Mouse (Mus musculus): ENCODE results near the gene 0610030E20Rik.

0610030E20Rik gene

DNA sequence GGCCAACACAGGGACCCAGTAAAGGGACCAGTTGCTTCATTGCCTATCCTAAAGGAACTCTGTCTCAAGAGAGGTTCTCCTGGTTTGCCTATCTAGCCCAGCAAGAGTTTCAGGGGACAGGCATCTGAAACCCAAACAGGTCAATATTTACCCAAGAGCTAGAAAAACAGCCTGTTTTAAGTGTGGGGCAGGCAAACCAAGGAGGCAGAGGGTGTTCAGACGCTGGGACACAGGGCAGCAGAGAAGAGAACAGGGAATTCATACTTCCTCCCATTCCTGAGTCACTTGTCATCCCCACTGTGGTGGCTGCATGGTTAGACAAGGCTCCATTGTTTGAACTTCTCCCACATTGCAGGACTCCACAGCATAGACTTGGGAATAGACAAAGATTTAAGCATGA lies 24.5 kb downstream of the 0610030E20Rik start:
- peak; percentile 82 for DNase-seq

DNA sequence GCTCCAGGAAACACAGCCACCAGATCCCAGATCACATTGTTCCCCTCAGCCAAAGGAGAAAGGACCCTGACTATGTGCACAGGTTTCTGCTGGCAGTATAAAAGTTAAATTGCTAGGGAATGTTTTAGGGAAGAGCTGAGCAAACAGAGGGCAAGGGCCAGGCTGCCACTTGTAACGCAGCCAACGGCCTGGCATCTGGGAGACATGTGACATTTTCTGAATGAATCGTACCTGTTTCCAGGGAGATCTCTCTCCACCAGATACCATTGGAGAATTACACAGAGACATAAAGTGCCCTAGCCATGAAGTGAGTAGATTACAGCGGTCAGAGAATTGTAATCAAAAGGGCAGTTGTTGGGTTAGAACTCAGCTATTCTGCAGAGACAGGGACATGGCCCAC lies 26.1 kb downstream of the 0610030E20Rik start:
- DNase-seq, result peak; percentile 90

- DNase-seq, result peak; percentile 87
These were observed 27.1 kb downstream of the 0610030E20Rik start for GRCm38 (mm10) chr6:72374206-72374605.

DNA sequence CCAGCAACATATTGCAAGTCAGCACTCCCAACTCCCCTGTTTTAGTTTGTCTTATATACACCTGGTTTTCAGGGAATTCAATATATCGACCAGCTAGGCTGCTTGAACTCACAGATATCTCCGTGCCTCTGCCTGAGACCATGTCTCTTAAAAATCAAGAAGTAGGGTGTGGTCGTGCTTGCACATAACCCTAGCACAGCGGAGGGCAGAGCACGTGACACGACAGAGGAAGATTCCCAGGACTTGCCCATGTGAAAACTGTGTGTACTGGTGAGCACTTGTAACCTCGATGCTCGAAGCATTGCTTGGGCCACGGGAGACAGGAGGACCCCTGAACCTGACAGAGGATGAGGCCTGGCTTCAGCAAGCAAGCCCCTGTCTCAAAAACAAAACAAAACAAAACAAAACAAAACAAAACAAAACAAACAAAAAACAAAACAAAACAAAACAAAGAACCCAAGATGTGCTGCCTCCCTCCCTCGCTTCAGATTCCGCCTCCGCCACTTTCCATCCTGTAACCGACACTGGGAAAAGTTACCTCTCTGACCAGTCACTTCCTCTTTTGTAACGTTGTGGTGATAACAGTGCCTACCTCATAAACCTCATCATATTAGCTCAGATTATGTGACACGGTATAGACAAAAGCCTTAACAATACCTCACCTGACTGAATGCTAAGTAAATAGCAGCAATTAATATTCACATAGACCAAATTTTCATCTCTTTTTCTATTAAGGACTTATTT lies 27.9 kb downstream of the 0610030E20Rik start:
- peak; percentile 90 for DNase-seq

- no peak for DNase-seq
These were observed 31.6 kb downstream of the 0610030E20Rik start for GRCm38 (mm10) chr6:72378510-72379234.

DNA sequence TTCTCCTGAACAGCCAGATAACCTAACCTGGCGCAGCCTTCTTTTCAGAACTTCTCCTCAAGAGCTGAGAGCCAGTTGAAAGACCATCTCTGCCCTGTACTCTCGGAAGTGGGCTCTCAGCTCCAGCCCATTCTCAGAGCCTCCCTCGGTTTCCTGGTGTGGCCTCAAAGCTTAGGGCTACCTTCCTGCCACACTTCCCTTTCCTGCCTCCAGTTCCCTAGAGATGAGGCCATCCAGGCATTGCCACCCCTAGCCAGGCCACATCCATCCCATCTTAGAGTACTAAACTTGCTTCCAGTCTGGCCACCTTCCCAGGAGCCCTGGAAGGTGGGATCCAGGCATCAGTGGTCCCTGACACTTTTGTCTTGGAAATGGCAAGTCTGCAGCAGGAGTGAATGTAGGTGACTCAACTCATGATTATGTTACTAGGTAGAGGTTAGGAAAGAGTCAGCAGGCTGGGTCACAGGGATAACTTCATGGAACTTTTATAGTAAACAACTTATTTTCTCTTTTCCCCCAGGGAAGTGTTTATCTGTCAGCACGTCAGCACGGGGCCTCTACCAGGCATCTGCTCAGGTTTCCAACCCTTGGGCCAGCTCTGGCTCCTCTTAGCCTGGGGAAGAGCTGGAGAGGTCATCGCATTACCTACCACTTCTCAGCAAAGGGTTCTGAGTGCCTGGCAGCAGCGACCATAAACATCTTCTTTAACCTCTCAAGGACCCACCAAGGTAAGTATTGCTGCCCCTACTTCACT lies 32.4 kb downstream of the 0610030E20Rik start:
- DNase-seq, result peak; percentile 95

GRCm38 (mm10) chr6:72380131-72380770 lies 33.1 kb downstream of the 0610030E20Rik start, which contains the start of gene Vamp5:
TSS of gene Vamp5 (minus strand) at chr6:72380468.
- peak; percentile 99 for DNase-seq

DNA sequence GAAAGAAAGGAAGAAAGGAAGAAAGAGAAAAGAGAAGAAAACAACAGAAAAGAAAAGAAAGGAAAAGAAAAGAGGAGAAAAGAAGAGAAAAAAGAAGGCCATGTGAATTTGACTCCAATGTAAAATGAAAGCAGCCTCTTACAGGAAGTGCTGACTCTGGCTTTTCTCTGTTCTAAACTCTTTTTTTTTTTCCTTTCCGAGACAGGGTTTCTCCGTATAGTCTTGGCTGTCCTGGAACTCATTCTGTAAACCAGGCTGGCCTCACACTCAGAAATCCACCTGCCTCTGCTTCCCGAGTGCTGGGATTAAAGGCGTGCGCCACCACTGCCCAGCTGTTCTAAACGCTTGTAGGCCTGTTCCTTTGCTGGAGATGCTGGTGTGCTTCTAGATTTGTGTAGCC lies 35.4 kb downstream of the 0610030E20Rik start:
- DNase-seq, result no peak

DNA sequence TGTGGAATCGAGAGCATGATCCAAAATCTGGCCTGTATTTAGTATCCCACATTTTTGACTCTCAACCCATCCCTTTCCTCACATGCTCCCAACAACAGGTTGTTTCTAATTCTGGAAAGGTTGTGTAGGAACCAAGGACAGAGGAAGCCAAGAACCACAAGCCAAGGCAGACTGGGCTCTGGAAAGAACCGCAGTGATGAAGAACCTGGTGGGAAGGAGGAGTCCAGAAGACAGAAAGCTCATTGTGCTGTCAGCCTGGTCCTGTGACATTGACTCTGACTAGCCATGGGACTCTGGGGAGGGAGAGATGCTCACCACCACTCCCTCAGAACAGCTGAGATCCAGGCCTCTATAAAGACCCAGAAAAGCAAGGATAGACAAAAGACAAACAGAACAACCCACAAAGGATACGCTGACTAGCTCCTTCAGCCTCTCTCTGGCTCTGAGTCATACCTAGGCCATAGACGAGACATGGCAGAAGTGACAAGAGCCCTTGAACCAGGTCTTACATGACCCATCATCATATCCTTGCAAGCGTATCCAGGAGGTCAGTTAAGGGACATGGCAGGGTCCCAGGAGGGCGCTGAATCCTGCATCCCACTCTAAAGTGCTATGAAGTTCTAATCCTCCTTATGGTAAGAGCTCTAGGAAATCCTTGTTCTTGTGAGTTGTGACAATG lies 36.2 kb downstream of the 0610030E20Rik start:
- DNase-seq, result no peak

DNA sequence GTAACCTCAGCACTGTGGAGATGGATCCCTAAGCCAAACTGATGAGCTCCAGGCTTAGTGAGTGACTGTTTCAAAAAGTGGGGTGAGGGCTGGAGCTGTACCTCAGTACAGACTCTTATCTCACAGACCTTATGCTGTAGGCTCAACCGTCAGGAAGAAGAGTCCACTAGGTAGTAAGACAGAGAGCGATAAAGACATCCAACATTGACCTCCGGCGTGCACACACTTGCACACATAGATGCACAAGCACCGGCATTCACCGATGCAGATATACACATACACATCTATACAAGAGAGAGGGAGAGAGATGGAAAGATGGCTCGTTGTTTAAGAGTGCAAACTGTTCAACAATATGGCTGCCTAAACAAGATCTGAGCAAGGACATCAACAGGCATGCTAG lies 36.8 kb downstream of the 0610030E20Rik start:
- DNase-seq, result no peak

GRCm38 (mm10) chr6:72385258-72385657 lies 38.1 kb downstream of the 0610030E20Rik start:
- DNase-seq, result no peak

DNA sequence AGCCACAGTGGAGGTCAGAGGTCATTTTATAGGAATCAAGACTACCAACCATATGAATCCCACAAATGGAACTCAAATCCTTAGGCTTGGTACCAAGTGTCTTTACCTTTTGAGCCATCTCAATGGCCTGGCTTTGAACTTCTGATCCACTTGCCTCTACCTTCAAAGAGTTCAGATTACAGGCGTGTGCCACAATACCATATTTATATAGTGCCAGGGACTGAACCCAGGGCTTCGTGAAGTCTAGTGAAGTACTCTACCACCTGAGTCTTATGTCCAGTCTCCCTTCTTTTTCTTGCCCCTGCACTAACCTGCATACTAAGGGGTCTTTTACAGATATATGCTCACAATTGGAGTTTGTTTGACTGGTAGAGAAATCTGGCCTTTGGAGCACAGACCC lies 39.4 kb downstream of the 0610030E20Rik start:
- no peak for DNase-seq

DNA sequence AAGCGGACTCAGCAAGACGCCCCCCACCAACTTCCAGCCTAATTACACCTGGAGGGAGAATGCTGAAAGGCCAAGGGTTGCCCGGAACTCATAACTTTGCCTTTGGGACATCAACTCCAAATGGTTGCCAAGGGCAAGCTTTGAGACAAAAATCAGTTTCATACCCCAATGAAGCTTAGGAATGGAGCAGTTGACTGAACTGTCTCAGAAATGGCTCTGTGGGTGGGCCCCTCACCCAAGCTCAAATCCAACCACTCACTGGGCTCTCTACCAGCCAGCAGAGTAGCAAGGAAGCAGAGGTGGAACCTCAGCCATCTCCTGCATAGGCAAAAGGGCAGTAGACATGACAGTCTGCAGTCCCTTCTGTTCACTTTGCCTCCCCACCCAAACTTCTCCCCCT lies 40.7 kb downstream of the 0610030E20Rik start:
- no peak for DNase-seq

DNA sequence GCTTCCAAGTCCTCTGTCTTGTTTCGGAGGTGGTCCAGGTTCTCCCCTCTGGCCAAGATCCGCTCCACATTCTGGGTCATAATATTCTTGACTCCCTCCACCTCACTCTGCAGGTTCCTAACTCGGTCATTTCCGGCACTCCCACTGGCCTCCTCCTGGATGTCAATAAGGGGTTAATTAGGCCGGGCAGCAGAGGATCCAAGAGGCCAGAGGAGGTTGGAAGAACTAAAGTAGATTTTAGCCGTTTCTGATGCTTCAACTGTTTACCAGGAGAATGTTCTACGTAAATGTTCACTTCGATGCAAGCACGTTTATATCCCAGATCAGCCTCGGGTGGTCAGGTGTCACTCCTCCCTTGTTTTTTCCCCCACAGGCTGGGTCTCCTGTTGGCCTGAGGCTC lies 41.1 kb downstream of the 0610030E20Rik start:
- no peak for DNase-seq

DNA sequence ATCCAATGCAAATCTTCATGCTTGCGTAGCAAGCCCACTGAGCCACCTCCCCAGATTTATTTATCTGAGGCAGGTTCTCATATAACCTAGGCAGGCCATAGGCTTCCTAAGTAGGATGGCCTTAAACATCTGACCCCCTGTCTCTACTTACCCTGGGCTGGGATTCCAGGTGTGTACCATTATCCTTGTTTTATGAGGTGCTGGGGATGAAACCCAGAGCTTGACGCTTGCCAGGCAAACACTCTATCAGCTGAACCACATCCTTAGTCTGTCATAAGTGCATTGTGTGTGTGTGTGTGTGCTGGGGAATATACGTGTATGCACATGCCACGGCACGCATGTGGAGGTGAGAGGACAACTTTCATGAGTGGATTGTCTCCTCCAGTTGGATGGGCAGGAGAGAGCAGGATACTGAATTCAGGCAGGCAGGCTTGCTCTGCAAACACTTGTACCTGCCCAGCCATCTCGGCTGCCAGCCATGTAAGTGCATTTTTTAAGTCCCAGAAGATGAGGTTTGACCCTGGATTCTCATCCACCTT lies 41.7 kb downstream of the 0610030E20Rik start:
- no peak for DNase-seq

DNA sequence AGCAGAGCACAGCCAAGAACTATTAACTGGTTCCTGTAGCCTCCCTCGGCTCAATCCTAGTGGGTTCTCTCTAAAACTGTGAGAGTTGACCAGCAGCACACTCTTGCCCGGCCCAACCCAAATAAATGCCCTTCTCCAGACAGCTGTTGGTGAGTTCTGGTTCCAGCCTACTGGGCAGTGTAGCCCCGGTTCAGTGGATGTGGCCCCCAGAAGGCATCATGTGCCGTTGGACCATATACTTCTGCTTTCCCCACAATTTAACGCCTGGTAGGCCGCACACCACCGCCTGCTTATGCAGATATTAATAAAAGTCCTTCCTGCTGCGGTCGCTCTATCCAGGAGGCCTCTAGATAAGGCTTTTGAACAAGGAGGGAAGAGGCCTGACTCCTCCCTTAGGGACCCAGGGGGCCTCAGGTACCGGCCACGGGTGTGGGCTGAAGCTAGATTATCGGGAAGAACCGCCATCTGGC lies 42.4 kb downstream of the 0610030E20Rik start:
- DNase-seq, result no peak

DNA sequence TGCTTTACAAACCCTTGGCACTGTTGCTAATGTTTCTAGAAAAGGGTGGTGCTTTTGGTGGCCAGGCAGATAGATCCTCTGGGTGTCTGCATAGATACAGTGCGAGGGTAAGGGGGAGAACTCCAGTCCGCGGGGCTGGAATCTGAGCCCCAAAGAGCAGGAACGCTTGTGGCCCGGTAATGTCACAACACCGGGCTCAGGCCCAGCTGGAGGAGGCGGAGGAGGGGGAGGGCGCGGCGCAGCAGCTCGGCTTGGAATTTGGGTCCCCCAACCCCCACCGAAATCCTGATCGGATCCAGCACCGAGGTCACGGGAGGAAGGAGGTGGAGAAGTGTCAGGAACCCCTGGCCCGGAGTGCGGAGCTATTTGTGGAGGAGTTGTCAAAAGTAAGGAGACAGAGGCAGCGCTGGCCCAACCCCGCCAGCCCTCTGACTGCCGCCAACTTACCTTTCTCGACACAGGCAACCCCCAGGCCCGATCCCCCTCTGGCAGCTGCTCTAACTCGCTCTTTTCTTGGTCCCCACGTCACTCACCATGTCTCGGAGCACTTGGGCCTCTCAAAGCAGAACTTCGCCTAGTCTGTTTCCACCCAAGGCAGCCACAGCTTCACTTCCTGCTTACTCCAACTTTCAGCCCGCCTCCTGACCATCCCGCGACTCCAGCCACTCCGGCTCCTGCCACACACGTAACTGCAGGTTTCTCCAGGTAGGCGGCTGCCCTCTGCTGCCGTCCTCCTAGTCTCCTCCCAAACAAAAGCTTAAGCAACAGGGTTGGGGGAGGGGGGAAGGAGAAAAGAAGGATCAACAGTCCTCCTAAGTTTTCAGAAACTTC lies 43.0 kb downstream of the 0610030E20Rik start, which contains the start of gene Vamp8:
Vamp8 (minus strand) TSS at position 763 of the 831 bp plus-strand sequence.
- peak; percentile 99 for DNase-seq

DNA sequence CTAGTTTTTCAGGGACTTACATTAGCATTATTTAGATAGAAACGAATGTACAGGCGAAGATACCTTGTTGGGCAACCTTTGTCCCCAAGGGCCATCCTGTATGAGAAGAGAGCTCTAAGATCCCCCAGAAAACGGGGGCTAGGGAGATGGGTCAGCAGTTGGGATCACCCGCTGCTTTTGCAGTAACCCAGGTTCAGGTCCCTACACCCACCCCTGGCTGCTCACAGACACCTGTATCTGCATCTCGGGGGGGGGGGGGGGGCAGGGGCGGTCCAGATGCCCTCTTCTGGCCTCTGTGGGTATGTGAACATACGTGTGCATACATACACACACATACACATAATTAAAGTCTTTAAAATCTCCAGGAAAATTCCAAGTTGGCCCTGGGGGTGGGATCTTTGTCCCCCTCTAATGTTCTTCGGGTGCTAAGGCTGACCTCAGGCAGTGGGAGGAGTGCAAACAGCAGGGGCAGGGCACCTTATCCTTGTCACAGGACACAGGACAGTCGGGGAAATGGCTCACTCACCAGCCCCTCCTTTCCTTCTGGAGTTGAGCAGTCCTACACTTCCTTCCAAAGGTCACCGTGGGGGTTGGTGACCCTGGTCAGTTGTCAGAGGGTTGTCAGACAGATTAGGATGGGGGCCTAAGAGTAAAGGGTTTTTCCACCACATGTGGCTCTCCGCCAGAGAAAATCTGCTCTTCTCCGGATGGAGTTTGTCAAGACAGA lies 43.8 kb downstream of the 0610030E20Rik start:
- DNase-seq, result peak; percentile 99

DNA sequence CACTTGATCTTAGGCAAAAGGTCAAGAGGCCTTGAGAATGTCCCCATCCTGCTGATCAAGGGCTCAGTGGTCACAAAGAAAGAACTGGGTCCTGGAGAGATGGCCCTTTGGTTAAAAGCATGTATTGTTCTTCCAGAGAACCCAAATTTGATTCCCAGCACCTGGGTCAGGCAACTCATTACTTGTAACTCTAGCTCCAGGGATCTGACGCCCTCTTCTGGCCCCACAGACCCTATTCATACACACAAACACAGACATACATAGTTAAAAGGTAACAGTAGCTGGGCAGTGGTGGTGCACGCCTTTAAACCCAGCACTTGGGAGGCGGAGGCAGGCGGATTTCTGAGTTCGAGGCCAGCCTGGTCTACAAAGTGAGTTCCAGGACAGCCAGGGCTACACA lies 45.2 kb downstream of the 0610030E20Rik start:
- DNase-seq, result no peak

DNA sequence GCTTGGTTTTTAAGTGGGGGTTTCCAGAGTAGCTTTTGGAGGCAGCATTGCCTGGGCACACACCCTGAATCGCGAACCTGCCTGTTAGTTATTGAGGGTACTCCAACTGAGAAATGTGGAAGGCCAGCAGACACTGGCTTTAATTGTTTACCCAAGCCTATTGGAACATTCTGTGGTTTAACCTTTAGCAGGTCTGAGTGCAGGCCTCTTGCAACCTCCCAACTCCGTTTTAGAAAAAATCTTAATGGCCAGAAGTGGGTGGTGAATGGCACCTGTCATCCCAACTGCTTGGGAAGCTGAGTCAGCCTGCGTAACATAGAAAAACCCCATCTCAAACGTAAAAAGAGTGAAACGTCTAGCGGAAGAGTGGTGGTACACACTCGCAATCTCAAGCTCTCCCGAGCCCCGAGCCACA lies 49.7 kb downstream of the 0610030E20Rik start:
- no peak for DNase-seq

Data from heart, adult 11 months (tissue).